Mouse (Mus musculus): ENCODE data around the gene Ptcd2.

GRCm38 (mm10) chr13:99282961-99283360 is 61.5 kb downstream of the Ptcd2 start:
- no peak for TF ChIP-seq EP300 (IDR thresholded peaks at IDR 0.05; ENCODE audit: low read depth)
- TF ChIP-seq CTCF (IDR thresholded peaks at IDR 0.05; ENCODE audit: low read depth), result no peak
